Mouse (Mus musculus): ENCODE results near the gene Slc2a9.

DNA sequence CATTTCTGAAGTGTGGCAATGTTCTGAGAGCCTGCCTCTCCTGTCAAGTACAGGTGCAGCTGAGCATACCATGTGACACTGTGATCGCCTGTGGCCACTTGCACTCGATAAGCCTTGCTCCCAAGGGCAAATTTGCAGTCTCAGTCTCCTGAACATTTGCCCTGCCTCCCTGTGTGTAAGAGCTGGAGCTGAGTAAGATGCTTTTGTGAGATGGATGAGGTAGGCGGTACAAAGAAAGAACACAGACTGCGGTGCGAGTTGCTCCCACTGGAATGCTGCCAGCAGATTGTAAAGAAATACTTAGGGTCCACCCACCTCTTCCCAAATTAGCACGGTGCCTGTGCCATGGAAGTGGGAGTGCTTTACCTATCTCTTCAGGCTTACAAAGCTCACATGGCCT, 44.4 kb upstream of the Slc2a9 start:
- no peak for TF ChIP-seq CTCF (IDR thresholded peaks at IDR 0.05; ENCODE audit: extremely low read depth, insufficient read length, insufficient replicate concordance, low read depth, low read length)
- no peak for TF ChIP-seq POLR2A (IDR thresholded peaks at IDR 0.05; ENCODE audit: low read depth, low read length)
